ENCODE assay signal across 11 mouse cellular contexts in genomic region chr5:73503015-73503757, GRCm38 (mm10). TPM values are rescaled to one million over a fixed set of nuclear protein-coding genes. Genes with fewer than 3 reads are reported as not detected.
DNase-seq lines count a peak whose midpoint lies in the region; ATAC-seq and TF ChIP-seq lines count a peak whose summit lies in the region.
"Had no signal": no experiment of that assay in that cellular context is flagged by ENCODE, and none has a peak within 500 bp of the region (broad histone marks: within the 10 kb centered on the region; RNA-seq: fewer than 3 reads in every experiment).

No protein-coding gene starts in this region.

- H3K4me1 ChIP-seq in intestine, postnatal 0 days (replicated peaks; ENCODE audit: control insufficient read depth, insufficient read depth, low read length): 0 out of 2 replicates have a peak, but pooled peaks cover 6% of the 10 kb centered on the region
- peaks cover 4% of the 10 kb centered on the region; the same call in 1 of the 2 replicates for H3K4me1 ChIP-seq in intestine, embryonic 15.5 days (replicated peaks)
- H3K4me1 ChIP-seq in ES-Bruce4 (ENCODE audit: control insufficient read depth, insufficient read depth, low read length): no peaks in the 10 kb centered on the region

- TF ChIP-seq CTCF in intestine, postnatal 0 days (IDR thresholded peaks at IDR 0.05; ENCODE audit: low read depth): peak; percentile 39
- no peak for TF ChIP-seq CTCF in ES-Bruce4 (IDR thresholded peaks at IDR 0.05; ENCODE audit: low read depth, low read length)

- peak; percentile 22 for DNase-seq in MEL-GATA-1-ER (ENCODE audit: extremely low read depth, low read depth)
- DNase-seq in kidney, postnatal 14 days: peak; percentile 38
- no peak for DNase-seq in cerebellum, postnatal 4 days (ENCODE audit: low spot score in 2 of 2)
- no peak for DNase-seq in spleen, adult 18-20 months
- DNase-seq: lung, postnatal 14 days had no signal

- 71% methylated on average over 12 of the region's 12 CpGs for WGBS in intestine, postnatal 0 days
- WGBS in intestine, embryonic 15.5 days: 74% methylated on average over 12 of the region's 12 CpGs

- no peak for ATAC-seq in intestine, postnatal 0 days
- no peak for ATAC-seq in intestine, embryonic 15.5 days

- H3K4me3 ChIP-seq in intestine, postnatal 0 days (ENCODE audit: low read depth, low read length): no peak overlapping the region
- H3K4me3 ChIP-seq in intestine, embryonic 15.5 days (replicated peaks): no peak overlapping the region
- peak overlapping the region; percentile 60 for H3K4me3 ChIP-seq in ES-Bruce4 (ENCODE audit: low read depth, low read length)
- H3K4me3 ChIP-seq: embryonic facial prominence, embryonic 12.5 days; hindbrain, embryonic 13.5 days; myocyte had no signal

- no peaks in the 10 kb centered on the region for H3K9me3 ChIP-seq in intestine, postnatal 0 days (ENCODE audit: control insufficient read depth)
- H3K9me3 ChIP-seq in intestine, embryonic 15.5 days: no peaks in the 10 kb centered on the region
- no peaks in the 10 kb centered on the region for H3K9me3 ChIP-seq in ES-Bruce4 (replicated peaks; ENCODE audit: control insufficient read depth, insufficient read depth, low read length, poor library complexity, severe bottlenecking)
- H3K9me3 ChIP-seq: embryonic facial prominence, embryonic 12.5 days; hindbrain, embryonic 13.5 days had no signal

- no peak overlapping the region for H3K9ac ChIP-seq in intestine, postnatal 0 days (ENCODE audit: low read depth, low read length)
- H3K9ac ChIP-seq in intestine, embryonic 15.5 days: no peak overlapping the region
- 0 out of 2 replicates have a peak overlapping the region, but pooled peaks have one; percentile 24 for H3K9ac ChIP-seq in ES-Bruce4 (ENCODE audit: low read depth, poor library complexity, severe bottlenecking)
- H3K9ac ChIP-seq: embryonic facial prominence, embryonic 12.5 days; hindbrain, embryonic 13.5 days had no signal

- TF ChIP-seq POLR2A in ES-Bruce4 (IDR thresholded peaks at IDR 0.05; ENCODE audit: insufficient read depth, low read length): no peak

- no peak for TF ChIP-seq EP300 in ES-Bruce4 (IDR thresholded peaks at IDR 0.05; ENCODE audit: insufficient read depth, low read depth, low read length)

- H3K4me2 ChIP-seq in intestine, postnatal 0 days (replicated peaks; ENCODE audit: low read depth): no peak overlapping the region
- H3K4me2 ChIP-seq in intestine, embryonic 15.5 days (replicated peaks): no peak overlapping the region
- H3K4me2 ChIP-seq: embryonic facial prominence, embryonic 12.5 days; hindbrain, embryonic 13.5 days had no signal

- no peaks in the 10 kb centered on the region for H3K27me3 ChIP-seq in intestine, postnatal 0 days (replicated peaks; ENCODE audit: control insufficient read depth, insufficient read depth, low read length)
- H3K27me3 ChIP-seq in intestine, embryonic 15.5 days (replicated peaks): no peaks in the 10 kb centered on the region
- no peaks in the 10 kb centered on the region for H3K27me3 ChIP-seq in ES-Bruce4 (ENCODE audit: control insufficient read depth, insufficient read depth, low read length, poor library complexity, severe bottlenecking)
- H3K27me3 ChIP-seq: embryonic facial prominence, embryonic 12.5 days; hindbrain, embryonic 13.5 days had no signal

- H3K27ac ChIP-seq in intestine, postnatal 0 days (ENCODE audit: low read depth, low read length): no peak overlapping the region
- H3K27ac ChIP-seq in intestine, embryonic 15.5 days: no peak overlapping the region
- H3K27ac ChIP-seq in ES-Bruce4 (ENCODE audit: insufficient read depth, low read length): peak overlapping the region; percentile 8; the same call in 1 of the 2 replicates
- H3K27ac ChIP-seq: embryonic facial prominence, embryonic 12.5 days; hindbrain, embryonic 13.5 days had no signal

- H3K36me3 ChIP-seq in intestine, postnatal 0 days (ENCODE audit: control insufficient read depth, insufficient read depth): no peaks in the 10 kb centered on the region
- no peaks in the 10 kb centered on the region for H3K36me3 ChIP-seq in intestine, embryonic 15.5 days
- H3K36me3 ChIP-seq in ES-Bruce4 (ENCODE audit: control insufficient read depth, insufficient read depth, low read length, poor library complexity, severe bottlenecking): no peaks in the 10 kb centered on the region
- H3K36me3 ChIP-seq: embryonic facial prominence, embryonic 12.5 days; hindbrain, embryonic 13.5 days had no signal

RNA-seq across cellular contexts. Expression of gene Dcun1d4, which starts 22.4 kb away (rescaled TPM):
- 14.8 and 16.3 TPM in 2 replicates for polyA plus RNA-seq in intestine, postnatal 0 days (2015; fragmentation: Nextera tagmentation; extraction: Ambion mirVana)
- 18.0 and 20.9 TPM in 2 replicates for polyA plus RNA-seq in intestine, embryonic 15.5 days (2015; fragmentation: Nextera tagmentation; extraction: Ambion mirVana)
- 32.9 and 34.1 TPM in 2 replicates for polyA plus RNA-seq in ES-Bruce4 (2011; ENCODE audit: insufficient read depth, insufficient read length, low read depth, missing spikeins)

Comparison
In these comparisons a context has a peak if more than half of its experiments do, and no peak if none do; other contexts are left out.
1. DNase-seq: peak in MEL-GATA-1-ER (single experiment) and kidney, postnatal 14 days (single experiment); none in cerebellum, postnatal 4 days (0 of 2) and spleen, adult 18-20 months (0 of 2).